Mouse (Mus musculus): ENCODE measurements at regions not wholly inside any gene's neighbourhood (a gene's known extent, or its start where the extent isn't known, plus 50 kb on each side); places are given as distances from the start of the nearest gene placed in this dataset.
A peak's percentile ranks its signal among the peaks of the same experiment; 100 is the strongest.

DNA sequence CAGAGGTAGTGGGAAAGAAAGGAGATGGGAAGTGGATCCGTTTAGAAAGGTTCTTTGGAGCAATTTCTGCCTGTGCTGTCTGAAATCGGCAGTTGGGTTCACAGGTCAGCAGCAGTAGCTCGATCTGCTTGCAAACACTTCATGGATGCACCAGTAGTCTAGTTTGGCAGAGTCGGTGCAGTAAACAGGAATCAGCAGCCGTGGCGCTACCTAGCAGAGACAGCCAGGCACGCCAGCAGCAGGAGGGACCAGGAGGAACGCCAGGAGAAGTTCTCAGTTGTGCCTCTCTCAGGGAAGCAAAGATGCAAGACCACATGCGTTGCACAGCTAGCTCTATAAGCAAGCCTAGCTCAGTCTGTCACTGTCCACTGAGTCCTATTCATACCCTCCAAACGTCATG is 71.0 kb upstream of the Fam241a start:
- no peak overlapping the region for H3K27ac ChIP-seq (replicated peaks; ENCODE audit: low read depth, low read length)
- H3K9ac ChIP-seq (ENCODE audit: low read length) = no peak overlapping the region
- no peaks in the 10 kb centered on the region for H3K9me3 ChIP-seq (ENCODE audit: control insufficient read depth, low read length)
- no peaks in the 10 kb centered on the region for H3K27me3 ChIP-seq (ENCODE audit: control insufficient read depth, insufficient read depth, low read length)
- ATAC-seq (ENCODE audit: insufficient number of reproducible peaks, low FRiP score, low TSS enrichment, low read depth) (no peak), DNase-seq (ENCODE audit: low spot score) (no peak)
- H3K36me3 ChIP-seq (ENCODE audit: control insufficient read depth, insufficient read depth, low read length) = no peaks in the 10 kb centered on the region
- H3K4me1 ChIP-seq (ENCODE audit: control insufficient read depth, insufficient read depth, low read length) = no peaks in the 10 kb centered on the region
- H3K4me2 ChIP-seq (ENCODE audit: low read depth, severe bottlenecking) = no peak overlapping the region
- WGBS = 75% methylated on average over 10 of the region's 10 CpGs
- H3K4me3 ChIP-seq (ENCODE audit: low read depth, low read length) = no peak overlapping the region

DNA sequence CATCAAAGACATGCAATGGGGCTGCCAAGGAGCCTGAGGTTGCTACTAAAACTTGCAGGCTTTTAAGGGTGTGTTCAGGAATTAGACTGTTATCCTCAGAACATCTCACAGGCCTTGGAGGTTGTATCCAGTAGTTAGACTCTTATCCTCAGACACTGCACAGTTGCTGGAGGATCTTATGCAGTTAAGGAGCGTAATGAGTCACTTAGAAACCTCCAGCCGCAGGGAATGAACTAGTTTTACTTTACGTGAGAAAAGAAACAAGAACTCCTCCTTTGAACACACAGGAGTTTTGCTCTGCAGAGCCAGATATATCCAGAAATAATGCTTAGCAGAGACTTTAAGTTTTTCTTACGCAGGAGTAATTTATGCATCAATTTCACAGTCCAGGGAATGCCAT is 70.1 kb upstream of the Fam241a start:
- Histone ChIP-seq H3K4me3 (ENCODE audit: low read depth, low read length) (no peak overlapping the region), H3K9ac (ENCODE audit: low read length) (no peak overlapping the region), H3K27me3 (ENCODE audit: control insufficient read depth, insufficient read depth, low read length) (no peaks in the 10 kb centered on the region), H3K4me2 (ENCODE audit: low read depth, severe bottlenecking) (no peak overlapping the region), H3K27ac (replicated peaks; ENCODE audit: low read depth, low read length) (no peak overlapping the region), H3K9me3 (ENCODE audit: control insufficient read depth, low read length) (no peaks in the 10 kb centered on the region), H3K4me1 (ENCODE audit: control insufficient read depth, insufficient read depth, low read length) (no peaks in the 10 kb centered on the region), H3K36me3 (ENCODE audit: control insufficient read depth, insufficient read depth, low read length) (no peaks in the 10 kb centered on the region)
- WGBS = 84% methylated on average over 4 of the region's 4 CpGs
- ATAC-seq (ENCODE audit: insufficient number of reproducible peaks, low FRiP score, low TSS enrichment, low read depth) = no peak
- DNase-seq (ENCODE audit: low spot score) = no peak

DNA sequence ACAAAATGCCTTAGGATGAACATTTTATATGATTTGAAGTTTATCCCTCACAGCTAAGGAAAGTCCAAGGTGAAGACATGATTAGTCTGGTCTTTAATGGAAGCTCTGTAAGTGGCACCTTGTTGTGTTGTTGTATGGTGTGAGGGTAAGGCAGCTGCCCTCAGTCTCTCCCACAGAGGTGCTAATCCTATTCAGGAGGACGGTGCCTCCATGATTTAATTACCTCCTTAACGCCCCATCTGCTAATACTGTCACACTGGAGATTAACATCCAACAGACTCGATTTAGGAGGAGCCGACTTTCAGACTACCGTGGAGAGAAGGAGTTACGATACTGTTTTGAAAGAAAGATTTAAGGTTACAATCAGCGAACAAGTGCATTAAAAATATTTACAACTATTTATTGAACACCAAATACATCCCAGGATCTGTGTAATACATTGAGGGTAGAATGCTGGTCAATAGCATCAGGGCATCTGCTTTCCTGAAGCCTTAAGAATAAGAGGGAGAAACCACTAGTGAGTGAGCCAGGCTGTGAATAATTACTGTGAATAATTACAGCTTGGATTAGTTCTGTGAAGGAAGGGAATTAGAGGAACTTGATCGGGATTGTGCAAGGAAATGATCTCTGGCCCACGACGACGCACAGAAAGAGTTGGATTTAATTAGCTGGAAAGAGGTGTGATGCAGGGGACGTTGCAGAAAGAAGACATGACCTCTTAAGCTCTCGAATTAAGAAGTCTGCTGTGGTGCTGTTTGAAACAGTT is 63.0 kb upstream of the Fam241a start:
- no peak for ATAC-seq (ENCODE audit: insufficient number of reproducible peaks, low FRiP score, low TSS enrichment, low read depth)
- no peaks in the 10 kb centered on the region for H3K36me3 ChIP-seq (ENCODE audit: control insufficient read depth, insufficient read depth, low read length)
- H3K27me3 ChIP-seq (ENCODE audit: control insufficient read depth, insufficient read depth, low read length) = no peaks in the 10 kb centered on the region
- 17% methylated on average over 13 of the region's 13 CpGs for WGBS
- H3K27ac ChIP-seq (replicated peaks; ENCODE audit: low read depth, low read length) = no peak overlapping the region
- no peak for DNase-seq (ENCODE audit: low spot score)
- H3K9ac ChIP-seq (ENCODE audit: low read length) = no peak overlapping the region
- H3K4me1 ChIP-seq (ENCODE audit: control insufficient read depth, insufficient read depth, low read length) = no peaks in the 10 kb centered on the region
- no peaks in the 10 kb centered on the region for H3K9me3 ChIP-seq (ENCODE audit: control insufficient read depth, low read length)
- H3K4me3 ChIP-seq (ENCODE audit: low read depth, low read length) = no peak overlapping the region
- H3K4me2 ChIP-seq (ENCODE audit: low read depth, severe bottlenecking) = no peak overlapping the region

DNA sequence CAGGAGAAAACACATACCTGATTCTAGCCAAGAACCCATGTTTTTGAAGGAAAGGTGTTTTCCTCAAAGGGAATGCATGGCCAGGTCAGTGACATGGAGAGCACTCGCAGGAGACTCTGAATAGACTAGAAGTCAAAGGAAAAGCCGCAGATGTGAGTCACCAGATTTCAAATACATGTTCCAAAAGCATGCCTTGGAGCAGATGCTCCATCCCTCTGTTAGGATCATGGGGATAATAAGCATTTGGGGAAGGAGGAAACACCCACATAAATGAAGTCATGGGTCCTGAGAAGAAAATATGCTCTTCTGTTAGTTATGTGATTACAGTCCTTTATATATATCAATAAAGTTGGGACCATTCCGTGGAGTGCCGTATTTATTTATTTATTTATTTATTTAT is 58.7 kb upstream of the Fam241a start:
- no peaks in the 10 kb centered on the region for H3K36me3 ChIP-seq (ENCODE audit: control insufficient read depth, insufficient read depth, low read length)
- no peak overlapping the region for H3K4me2 ChIP-seq (ENCODE audit: low read depth, severe bottlenecking)
- no peak for ATAC-seq (ENCODE audit: insufficient number of reproducible peaks, low FRiP score, low TSS enrichment, low read depth)
- H3K4me3 ChIP-seq (ENCODE audit: low read depth, low read length) = no peak overlapping the region
- no peak overlapping the region for H3K9ac ChIP-seq (ENCODE audit: low read length)
- DNase-seq (ENCODE audit: low spot score) = no peak
- H3K27me3 ChIP-seq (ENCODE audit: control insufficient read depth, insufficient read depth, low read length) = no peaks in the 10 kb centered on the region
- no peaks in the 10 kb centered on the region for H3K4me1 ChIP-seq (ENCODE audit: control insufficient read depth, insufficient read depth, low read length)
- H3K27ac ChIP-seq (replicated peaks; ENCODE audit: low read depth, low read length) = no peak overlapping the region
- WGBS = 87% methylated on average over 4 of the region's 4 CpGs
- H3K9me3 ChIP-seq (ENCODE audit: control insufficient read depth, low read length) = no peaks in the 10 kb centered on the region

DNA sequence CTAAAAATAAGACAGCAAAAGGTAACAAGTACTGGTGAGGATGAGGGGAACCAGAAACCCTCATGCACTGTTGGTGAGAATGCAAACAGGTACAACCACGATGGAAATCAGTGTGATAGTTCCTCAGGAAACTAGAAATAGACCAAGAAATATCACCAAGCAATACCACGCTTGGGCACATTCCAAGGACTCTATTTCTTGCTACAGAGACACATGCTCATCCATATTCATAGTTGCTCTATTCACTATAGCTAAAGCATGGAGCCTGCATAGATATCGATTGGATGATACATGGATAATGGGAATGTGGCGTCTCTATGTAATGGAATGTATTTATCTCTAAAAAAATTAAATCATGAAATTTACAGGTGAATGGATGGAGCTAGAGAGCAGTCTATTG is 57.5 kb upstream of the Fam241a start:
- Histone ChIP-seq H3K4me3 (ENCODE audit: low read depth, low read length) (no peak overlapping the region), H3K27me3 (ENCODE audit: control insufficient read depth, insufficient read depth, low read length) (no peaks in the 10 kb centered on the region), H3K27ac (replicated peaks; ENCODE audit: low read depth, low read length) (no peak overlapping the region), H3K4me1 (ENCODE audit: control insufficient read depth, insufficient read depth, low read length) (no peaks in the 10 kb centered on the region), H3K4me2 (ENCODE audit: low read depth, severe bottlenecking) (no peak overlapping the region), H3K36me3 (ENCODE audit: control insufficient read depth, insufficient read depth, low read length) (no peaks in the 10 kb centered on the region), H3K9ac (ENCODE audit: low read length) (no peak overlapping the region), H3K9me3 (ENCODE audit: control insufficient read depth, low read length) (no peaks in the 10 kb centered on the region)
- ATAC-seq (ENCODE audit: insufficient number of reproducible peaks, low FRiP score, low TSS enrichment, low read depth) (no peak), DNase-seq (ENCODE audit: low spot score) (no peak)
- 90% methylated on average over 4 of the region's 4 CpGs for WGBS

DNA sequence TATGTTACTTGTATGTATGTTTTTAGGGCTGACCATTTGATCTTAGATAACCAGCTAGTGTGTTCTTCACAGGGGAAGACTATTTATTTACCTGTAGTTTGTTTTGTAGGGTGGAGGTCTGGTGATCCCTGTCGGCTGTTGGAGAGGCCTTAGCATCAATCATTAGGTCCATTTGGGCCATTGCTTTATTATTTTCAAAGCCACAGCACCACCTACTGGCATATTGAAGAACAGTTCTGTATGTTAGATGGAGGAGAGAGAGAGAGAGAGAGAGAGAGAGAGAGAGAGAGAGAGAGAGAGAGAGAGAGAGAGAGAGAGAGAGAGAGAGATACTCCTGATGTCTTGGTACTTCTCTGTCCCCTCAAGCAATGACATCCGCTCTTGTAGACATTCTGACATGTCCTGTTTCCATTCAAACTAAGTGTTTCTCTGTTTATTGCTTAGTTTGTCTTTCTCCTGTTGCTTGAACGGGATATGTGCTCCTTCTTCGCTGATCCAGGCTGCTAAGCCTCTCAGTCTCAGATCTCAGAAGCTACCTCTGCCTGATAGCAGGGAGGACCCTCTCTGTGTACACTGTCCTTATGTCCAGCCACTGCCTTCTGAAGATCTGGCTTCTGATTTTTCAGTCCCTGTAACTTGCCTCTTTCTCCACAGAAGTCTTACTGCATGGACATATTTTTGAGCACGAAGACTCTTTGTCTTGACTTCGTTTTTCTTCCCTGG is 52.9 kb upstream of the Fam241a start:
- Histone ChIP-seq H3K27me3 (ENCODE audit: control insufficient read depth, insufficient read depth, low read length) (no peaks in the 10 kb centered on the region), H3K4me2 (ENCODE audit: low read depth, severe bottlenecking) (no peak overlapping the region), H3K9me3 (ENCODE audit: control insufficient read depth, low read length) (no peaks in the 10 kb centered on the region), H3K9ac (ENCODE audit: low read length) (no peak overlapping the region), H3K4me3 (ENCODE audit: low read depth, low read length) (no peak overlapping the region), H3K4me1 (ENCODE audit: control insufficient read depth, insufficient read depth, low read length) (no peaks in the 10 kb centered on the region), H3K36me3 (ENCODE audit: control insufficient read depth, insufficient read depth, low read length) (no peaks in the 10 kb centered on the region), H3K27ac (replicated peaks; ENCODE audit: low read depth, low read length) (no peak overlapping the region)
- DNase-seq (ENCODE audit: low spot score) (peak; percentile 40), ATAC-seq (ENCODE audit: insufficient number of reproducible peaks, low FRiP score, low TSS enrichment, low read depth) (no peak)
- 48% methylated on average over 6 of the region's 6 CpGs for WGBS

DNA sequence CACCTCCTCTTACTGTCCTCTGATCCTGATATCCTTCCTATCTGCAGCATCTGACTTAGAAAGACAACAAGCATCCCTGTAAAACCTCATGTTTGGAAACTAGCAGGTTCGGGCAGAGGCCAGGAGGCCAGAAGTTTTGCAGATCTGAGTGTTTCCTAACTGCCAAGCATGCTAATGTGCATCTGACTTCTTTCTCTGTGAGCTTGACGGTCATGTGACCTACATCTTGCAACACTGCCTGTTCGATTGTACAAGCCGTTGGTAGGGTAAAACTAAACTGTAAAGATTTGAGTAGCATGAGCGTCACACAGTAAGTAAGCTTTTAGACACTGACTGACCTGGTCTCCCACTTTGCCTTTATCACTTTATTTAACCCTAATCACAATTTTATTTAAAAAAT is 52.2 kb upstream of the Fam241a start:
- 87% methylated on average over 5 of the region's 5 CpGs for WGBS
- H3K4me1 ChIP-seq (ENCODE audit: control insufficient read depth, insufficient read depth, low read length) = no peaks in the 10 kb centered on the region

More for the DNA sequence above, 52.2 kb upstream of the Fam241a start:
- no peak overlapping the region for H3K9ac ChIP-seq (ENCODE audit: low read length)
- no peak overlapping the region for H3K27ac ChIP-seq (replicated peaks; ENCODE audit: low read depth, low read length)
- no peak overlapping the region for H3K4me3 ChIP-seq (ENCODE audit: low read depth, low read length)
- H3K27me3 ChIP-seq (ENCODE audit: control insufficient read depth, insufficient read depth, low read length) = no peaks in the 10 kb centered on the region
- H3K4me2 ChIP-seq (ENCODE audit: low read depth, severe bottlenecking) = no peak overlapping the region
- no peaks in the 10 kb centered on the region for H3K36me3 ChIP-seq (ENCODE audit: control insufficient read depth, insufficient read depth, low read length)
- no peaks in the 10 kb centered on the region for H3K9me3 ChIP-seq (ENCODE audit: control insufficient read depth, low read length)
- DNase-seq (ENCODE audit: low spot score) (no peak), ATAC-seq (ENCODE audit: insufficient number of reproducible peaks, low FRiP score, low TSS enrichment, low read depth) (no peak)
